Mouse (Mus musculus): ENCODE data around the gene Abca1. TPM values are rescaled to one million over a fixed set of nuclear protein-coding genes. Genes with fewer than 3 reads are reported as not detected.

Gene Abca1
- polyA plus RNA-seq, 1 experiment from 2014 or later = 2.5 TPM

- Histone ChIP-seq H3K4me1 (ENCODE audit: control insufficient read depth, insufficient read depth, low read length) (no peaks in the 10 kb centered on the region), H3K36me3 (ENCODE audit: control insufficient read depth, insufficient read depth, low read length) (peaks cover 3% of the 10 kb centered on the region), H3K9me3 (replicated peaks; ENCODE audit: control insufficient read depth, low read length) (no peaks in the 10 kb centered on the region), H3K9ac (ENCODE audit: low read depth, low read length) (no peak overlapping the region), H3K4me2 (no peak overlapping the region), H3K27ac (ENCODE audit: low read depth, low read length) (no peak overlapping the region), H3K27me3 (ENCODE audit: control insufficient read depth, insufficient read depth, low read length) (no peaks in the 10 kb centered on the region), H3K4me3 (ENCODE audit: low read depth, low read length) (no peak overlapping the region)
- WGBS (ENCODE audit: insufficient replicate concordance) = 76% methylated on average over 7 of the region's 7 CpGs
- no peak for ATAC-seq (replicated peaks; ENCODE audit: insufficient number of reproducible peaks, low FRiP score, low TSS enrichment)
These were observed 97.2 kb downstream of the Abca1 start for GRCm38 (mm10) chr4:53062301-53063008.

- WGBS (ENCODE audit: insufficient replicate concordance) = 63% methylated on average over 9 of the region's 9 CpGs
- Histone ChIP-seq H3K27ac (ENCODE audit: low read depth, low read length) (no peak overlapping the region), H3K4me3 (ENCODE audit: low read depth, low read length) (no peak overlapping the region), H3K36me3 (ENCODE audit: control insufficient read depth, insufficient read depth, low read length) (no peaks in the 10 kb centered on the region), H3K27me3 (ENCODE audit: control insufficient read depth, insufficient read depth, low read length) (no peaks in the 10 kb centered on the region), H3K9me3 (replicated peaks; ENCODE audit: control insufficient read depth, low read length) (no peaks in the 10 kb centered on the region), H3K4me2 (no peak overlapping the region), H3K9ac (ENCODE audit: low read depth, low read length) (no peak overlapping the region), H3K4me1 (ENCODE audit: control insufficient read depth, insufficient read depth, low read length) (0 out of 2 replicates have a peak, but pooled peaks cover 3% of the 10 kb centered on the region)
- no peak for ATAC-seq (replicated peaks; ENCODE audit: insufficient number of reproducible peaks, low FRiP score, low TSS enrichment)
These were observed 113.3 kb downstream of the Abca1 start for GRCm38 (mm10) chr4:53046238-53047022.

DNA sequence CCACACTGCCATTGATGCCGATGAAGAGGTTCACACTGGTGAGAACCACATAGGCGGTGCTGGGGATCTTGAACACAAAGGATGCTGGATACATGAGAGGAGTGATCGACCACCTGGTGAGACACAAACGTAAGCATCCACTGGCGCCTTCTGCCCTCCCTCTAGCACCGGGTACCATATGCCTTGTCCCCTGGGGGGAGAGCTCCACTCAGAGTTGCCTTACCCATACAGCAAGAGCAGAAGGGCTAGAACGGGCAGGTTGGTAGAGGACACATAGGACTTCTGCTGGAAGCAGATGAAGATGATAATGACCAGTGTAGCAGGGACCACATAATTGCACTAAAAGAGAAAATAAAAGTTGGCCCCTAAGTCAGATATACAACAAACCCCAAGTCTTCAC lies 113.9 kb downstream of the Abca1 start:
- no peaks in the 10 kb centered on the region for H3K36me3 ChIP-seq (ENCODE audit: control insufficient read depth, insufficient read depth, low read length)

GRCm38 (mm10) chr4:53043819-53044218 lies 115.9 kb downstream of the Abca1 start:
- no peak overlapping the region for H3K9ac ChIP-seq (ENCODE audit: low read depth, low read length)
- WGBS (ENCODE audit: insufficient replicate concordance) = 70% methylated on average over 8 of the region's 8 CpGs
- H3K4me1 ChIP-seq (ENCODE audit: control insufficient read depth, insufficient read depth, low read length) = 0 out of 2 replicates have a peak, but pooled peaks cover 3% of the 10 kb centered on the region
- no peaks in the 10 kb centered on the region for H3K36me3 ChIP-seq (ENCODE audit: control insufficient read depth, insufficient read depth, low read length)
- ATAC-seq (replicated peaks; ENCODE audit: insufficient number of reproducible peaks, low FRiP score, low TSS enrichment) = no peak
- H3K4me2 ChIP-seq = no peak overlapping the region
- no peak overlapping the region for H3K27ac ChIP-seq (ENCODE audit: low read depth, low read length)
- no peaks in the 10 kb centered on the region for H3K9me3 ChIP-seq (replicated peaks; ENCODE audit: control insufficient read depth, low read length)
- H3K27me3 ChIP-seq (ENCODE audit: control insufficient read depth, insufficient read depth, low read length) = no peaks in the 10 kb centered on the region
- no peak overlapping the region for H3K4me3 ChIP-seq (ENCODE audit: low read depth, low read length)

More for the DNA sequence above, 113.9 kb downstream of the Abca1 start:
- Histone ChIP-seq H3K9me3 (replicated peaks; ENCODE audit: control insufficient read depth, low read length) (no peaks in the 10 kb centered on the region), H3K9ac (ENCODE audit: low read depth, low read length) (no peak overlapping the region), H3K4me2 (no peak overlapping the region), H3K4me1 (ENCODE audit: control insufficient read depth, insufficient read depth, low read length) (0 out of 2 replicates have a peak, but pooled peaks cover 3% of the 10 kb centered on the region), H3K27ac (ENCODE audit: low read depth, low read length) (no peak overlapping the region), H3K4me3 (ENCODE audit: low read depth, low read length) (no peak overlapping the region), H3K27me3 (ENCODE audit: control insufficient read depth, insufficient read depth, low read length) (no peaks in the 10 kb centered on the region)
- ATAC-seq (replicated peaks; ENCODE audit: insufficient number of reproducible peaks, low FRiP score, low TSS enrichment) = no peak
- 83% methylated on average over 7 of the region's 7 CpGs for WGBS (ENCODE audit: insufficient replicate concordance)

GRCm38 (mm10) chr4:53030326-53030948 lies 129.3 kb downstream of the Abca1 start:
- no peaks in the 10 kb centered on the region for H3K4me1 ChIP-seq (ENCODE audit: control insufficient read depth, insufficient read depth, low read length)
- 63% methylated on average over 8 of the region's 8 CpGs for WGBS (ENCODE audit: insufficient replicate concordance)
- H3K4me3 ChIP-seq (ENCODE audit: low read depth, low read length) = no peak overlapping the region
- no peak overlapping the region for H3K4me2 ChIP-seq
- no peak overlapping the region for H3K27ac ChIP-seq (ENCODE audit: low read depth, low read length)
- H3K36me3 ChIP-seq (ENCODE audit: control insufficient read depth, insufficient read depth, low read length) = no peaks in the 10 kb centered on the region
- no peak overlapping the region for H3K9ac ChIP-seq (ENCODE audit: low read depth, low read length)
- no peaks in the 10 kb centered on the region for H3K27me3 ChIP-seq (ENCODE audit: control insufficient read depth, insufficient read depth, low read length)
- H3K9me3 ChIP-seq (replicated peaks; ENCODE audit: control insufficient read depth, low read length) = no peaks in the 10 kb centered on the region
- no peak for ATAC-seq (replicated peaks; ENCODE audit: insufficient number of reproducible peaks, low FRiP score, low TSS enrichment)

DNA sequence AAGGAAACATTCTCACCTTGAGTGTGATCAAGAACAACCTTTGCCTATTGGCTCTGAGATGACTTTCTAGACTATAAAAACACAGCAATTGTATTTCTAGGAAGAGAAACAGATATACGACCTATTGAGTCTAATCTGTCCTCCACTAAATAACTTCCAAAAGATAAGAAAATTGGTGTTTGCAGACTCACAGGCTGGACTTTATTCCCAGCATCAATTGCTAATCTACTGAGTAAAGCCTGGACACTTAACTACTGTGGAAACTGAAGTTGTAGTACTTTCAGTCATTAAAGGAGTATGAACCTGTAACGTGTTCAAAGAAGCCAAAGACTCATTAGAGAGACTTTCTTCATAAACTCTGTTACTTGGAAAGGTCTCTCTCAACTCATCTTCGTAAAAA lies 131.9 kb downstream of the Abca1 start:
- no peak for ATAC-seq (replicated peaks; ENCODE audit: insufficient number of reproducible peaks, low FRiP score, low TSS enrichment)
- no peaks in the 10 kb centered on the region for H3K4me1 ChIP-seq (ENCODE audit: control insufficient read depth, insufficient read depth, low read length)
- no peak overlapping the region for H3K4me3 ChIP-seq (ENCODE audit: low read depth, low read length)
- no peaks in the 10 kb centered on the region for H3K27me3 ChIP-seq (ENCODE audit: control insufficient read depth, insufficient read depth, low read length)
- peaks cover 6% of the 10 kb centered on the region for H3K36me3 ChIP-seq (ENCODE audit: control insufficient read depth, insufficient read depth, low read length)
- no peak overlapping the region for H3K4me2 ChIP-seq
- H3K9me3 ChIP-seq (replicated peaks; ENCODE audit: control insufficient read depth, low read length) = no peaks in the 10 kb centered on the region
- no peak overlapping the region for H3K9ac ChIP-seq (ENCODE audit: low read depth, low read length)
- H3K27ac ChIP-seq (ENCODE audit: low read depth, low read length) = no peak overlapping the region
- WGBS (ENCODE audit: insufficient replicate concordance) = 67% methylated on average over 3 of the region's 3 CpGs

DNA sequence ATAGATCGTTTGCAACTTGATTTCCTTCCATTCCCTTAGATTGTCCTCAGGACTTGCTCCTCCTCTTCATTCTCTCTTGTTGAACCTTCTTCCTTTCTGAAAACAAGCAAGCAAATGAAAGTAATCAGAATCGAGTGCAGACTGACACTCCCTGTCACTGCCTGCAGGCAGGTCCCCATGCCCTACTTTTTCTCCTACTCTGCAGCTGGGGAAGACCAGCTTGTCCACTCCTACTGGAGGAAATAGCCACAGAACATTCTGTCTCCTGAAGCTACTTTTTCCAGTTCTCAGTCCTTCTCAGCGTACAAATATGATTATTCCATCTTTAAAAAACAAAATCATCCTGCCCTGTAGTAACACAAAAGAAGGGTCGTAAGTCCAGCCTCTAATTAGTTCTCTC lies 135.3 kb downstream of the Abca1 start:
- ATAC-seq (replicated peaks; ENCODE audit: insufficient number of reproducible peaks, low FRiP score, low TSS enrichment) = no peak
- Histone ChIP-seq H3K27me3 (ENCODE audit: control insufficient read depth, insufficient read depth, low read length) (no peaks in the 10 kb centered on the region), H3K27ac (ENCODE audit: low read depth, low read length) (no peak overlapping the region), H3K9ac (ENCODE audit: low read depth, low read length) (no peak overlapping the region), H3K4me1 (ENCODE audit: control insufficient read depth, insufficient read depth, low read length) (no peaks in the 10 kb centered on the region), H3K4me3 (ENCODE audit: low read depth, low read length) (no peak overlapping the region), H3K9me3 (replicated peaks; ENCODE audit: control insufficient read depth, low read length) (no peaks in the 10 kb centered on the region), H3K36me3 (ENCODE audit: control insufficient read depth, insufficient read depth, low read length) (peaks cover 16% of the 10 kb centered on the region), H3K4me2 (no peak overlapping the region)
- WGBS (ENCODE audit: insufficient replicate concordance) = 87% methylated on average over 4 of the region's 4 CpGs

DNA sequence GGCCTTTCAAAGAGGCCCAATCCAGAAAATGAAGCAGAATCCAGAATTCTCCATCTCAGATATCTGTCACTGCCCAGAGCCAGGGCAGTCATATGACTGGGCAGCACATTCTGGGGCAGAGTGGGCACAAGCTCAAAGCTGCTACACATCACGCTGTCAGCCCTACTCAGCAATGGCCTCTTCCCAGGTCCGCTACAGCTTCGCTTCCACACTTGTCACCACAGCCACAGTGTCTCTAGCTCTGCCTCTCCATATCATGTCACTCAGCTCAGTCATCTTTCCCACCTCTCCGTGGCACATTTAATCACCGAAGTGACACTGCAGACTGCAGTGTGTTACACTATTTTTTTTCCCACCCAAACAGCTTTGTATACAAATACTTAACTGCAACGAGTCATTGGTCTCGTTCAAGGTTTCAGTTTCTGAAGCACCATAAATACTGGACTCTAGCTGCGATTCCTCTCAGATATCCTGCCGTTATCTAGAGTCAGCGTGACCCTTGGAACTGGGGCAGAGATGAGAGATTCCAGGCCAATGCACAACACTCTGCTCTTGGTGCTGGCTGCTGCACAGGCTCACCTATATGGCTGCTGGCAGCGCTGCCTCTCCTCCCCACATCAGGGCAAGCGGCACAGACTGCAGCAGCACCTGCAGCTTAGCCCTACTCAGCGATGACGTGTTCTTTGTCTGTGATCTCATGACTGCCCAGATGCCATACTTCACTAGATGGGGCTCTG lies 136.3 kb downstream of the Abca1 start:
- WGBS (ENCODE audit: insufficient replicate concordance) = 77% methylated on average over 14 of the region's 14 CpGs

More for the DNA sequence above, 136.3 kb downstream of the Abca1 start:
- H3K9ac ChIP-seq (ENCODE audit: low read depth, low read length) = no peak overlapping the region
- no peaks in the 10 kb centered on the region for H3K27me3 ChIP-seq (ENCODE audit: control insufficient read depth, insufficient read depth, low read length)
- no peak overlapping the region for H3K4me3 ChIP-seq (ENCODE audit: low read depth, low read length)
- H3K4me2 ChIP-seq = no peak overlapping the region
- peaks cover 20% of the 10 kb centered on the region for H3K36me3 ChIP-seq (ENCODE audit: control insufficient read depth, insufficient read depth, low read length)
- H3K9me3 ChIP-seq (replicated peaks; ENCODE audit: control insufficient read depth, low read length) = no peaks in the 10 kb centered on the region
- H3K4me1 ChIP-seq (ENCODE audit: control insufficient read depth, insufficient read depth, low read length) = no peaks in the 10 kb centered on the region
- no peak; the same call in 1 of the 2 replicates for ATAC-seq (replicated peaks; ENCODE audit: insufficient number of reproducible peaks, low FRiP score, low TSS enrichment)
- H3K27ac ChIP-seq (ENCODE audit: low read depth, low read length) = no peak overlapping the region
